Mouse (Mus musculus): ENCODE measurements around the gene Myom1. TPM values are rescaled to one million over a fixed set of nuclear protein-coding genes. Genes with fewer than 3 reads are reported as not detected.

Gene Myom1
- polyA plus RNA-seq, 1 experiment from 2014 or later = 208 TPM

DNA sequence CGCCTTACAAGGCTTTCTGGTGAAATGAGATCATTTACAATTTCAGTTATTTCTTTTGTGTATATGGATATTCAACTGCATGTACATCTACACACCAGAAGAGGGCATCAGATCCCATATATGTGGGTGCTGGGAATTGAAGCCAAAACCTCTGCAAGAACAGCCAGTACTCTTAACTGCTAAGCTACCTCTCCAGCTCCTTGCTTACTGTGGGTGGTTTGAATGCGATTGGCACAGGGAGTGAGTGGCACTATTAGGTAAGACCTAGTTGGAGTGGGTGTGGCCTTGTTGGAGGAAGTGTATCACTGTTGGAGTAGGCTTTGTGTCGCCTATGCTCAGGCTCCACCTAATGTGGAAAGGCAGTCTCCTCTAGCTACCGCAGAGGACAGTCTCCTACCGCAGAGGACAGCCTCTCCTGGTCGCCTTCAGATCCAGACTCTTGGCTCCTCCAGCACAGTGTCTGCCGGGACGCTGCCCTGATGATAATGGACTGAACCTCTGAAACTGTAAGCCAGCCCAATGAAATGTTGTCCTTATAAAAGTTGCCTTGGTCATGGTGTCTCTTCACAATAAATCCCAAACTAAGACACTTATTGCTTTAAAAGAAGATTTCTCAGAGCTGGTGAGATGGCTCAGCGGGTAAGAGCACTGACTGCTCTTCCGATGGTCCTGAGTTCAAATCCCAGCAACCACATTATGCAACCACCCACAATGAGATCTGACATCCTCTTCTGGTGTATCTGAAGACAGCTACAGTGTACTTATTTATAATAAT, 1.9 kb downstream of the Myom1 start:
- 89% methylated on average over 10 of the region's 10 CpGs for WGBS (ENCODE audit: insufficient replicate concordance)
- no peaks in the 10 kb centered on the region; the same call in 1 of the 2 replicates for H3K9me3 ChIP-seq (replicated peaks; ENCODE audit: control insufficient read depth, low read length)
- no peak overlapping the region for H3K9ac ChIP-seq (ENCODE audit: low read depth, low read length)
- no peak for ATAC-seq (replicated peaks; ENCODE audit: insufficient number of reproducible peaks, low FRiP score, low TSS enrichment)
- peaks cover 18% of the 10 kb centered on the region for H3K4me1 ChIP-seq (ENCODE audit: control insufficient read depth, insufficient read depth, low read length)
- H3K36me3 ChIP-seq (ENCODE audit: control insufficient read depth, insufficient read depth, low read length) = no peaks in the 10 kb centered on the region
- H3K4me2 ChIP-seq = no peak overlapping the region
- no peaks in the 10 kb centered on the region for H3K27me3 ChIP-seq (ENCODE audit: control insufficient read depth, insufficient read depth, low read length)
- no peak overlapping the region for H3K4me3 ChIP-seq (ENCODE audit: low read depth, low read length)
- no peak overlapping the region for H3K27ac ChIP-seq (ENCODE audit: low read depth, low read length)

DNA sequence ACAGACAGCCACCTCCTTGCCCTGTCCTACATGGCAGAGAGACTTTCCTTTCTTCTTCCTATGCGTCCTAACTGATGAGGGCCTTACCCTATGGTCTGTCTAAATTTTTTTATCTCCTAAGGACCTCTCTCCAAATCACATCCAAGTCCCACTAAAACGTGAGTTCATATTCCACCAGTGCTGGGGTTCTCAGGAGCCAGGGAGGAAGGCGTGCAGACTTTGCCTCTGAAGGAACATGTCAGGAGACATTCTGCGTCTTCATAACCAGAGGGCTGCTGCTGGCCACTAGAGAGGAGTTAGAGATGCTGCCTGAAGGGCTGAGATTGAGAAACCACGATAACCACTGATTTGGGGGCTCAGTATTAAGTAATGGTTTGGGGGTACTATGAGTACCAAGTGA, 4.5 kb downstream of the Myom1 start:
- Histone ChIP-seq H3K9ac (ENCODE audit: low read depth, low read length) (no peak overlapping the region), H3K4me1 (ENCODE audit: control insufficient read depth, insufficient read depth, low read length) (peaks cover 8% of the 10 kb centered on the region), H3K27ac (ENCODE audit: low read depth, low read length) (no peak overlapping the region), H3K36me3 (ENCODE audit: control insufficient read depth, insufficient read depth, low read length) (no peaks in the 10 kb centered on the region), H3K4me2 (no peak overlapping the region), H3K4me3 (ENCODE audit: low read depth, low read length) (no peak overlapping the region), H3K9me3 (replicated peaks; ENCODE audit: control insufficient read depth, low read length) (no peaks in the 10 kb centered on the region; the same call in 1 of the 2 replicates), H3K27me3 (ENCODE audit: control insufficient read depth, insufficient read depth, low read length) (no peaks in the 10 kb centered on the region)
- 74% methylated on average over 5 of the region's 5 CpGs for WGBS (ENCODE audit: insufficient replicate concordance)
- ATAC-seq (replicated peaks; ENCODE audit: insufficient number of reproducible peaks, low FRiP score, low TSS enrichment) = no peak

DNA sequence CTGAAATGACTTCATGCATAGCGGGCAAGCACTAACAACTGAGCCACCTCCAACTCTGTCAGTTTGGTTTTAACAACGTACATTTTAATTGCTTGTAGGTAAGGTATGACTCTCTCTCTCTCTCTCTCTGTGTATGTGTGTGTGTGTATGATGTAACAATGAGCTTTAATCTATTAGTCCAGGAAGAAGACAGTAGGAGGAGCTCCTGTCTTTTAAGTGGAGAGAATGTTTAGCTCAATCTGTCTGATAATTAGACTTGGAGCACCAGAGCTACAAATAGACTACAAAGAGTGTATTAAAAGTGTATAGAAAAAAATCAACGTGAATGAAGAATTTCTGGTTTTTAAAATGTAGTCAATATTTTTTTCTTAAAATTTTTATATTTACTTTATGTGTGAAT, 6.2 kb downstream of the Myom1 start:
- ATAC-seq (replicated peaks; ENCODE audit: insufficient number of reproducible peaks, low FRiP score, low TSS enrichment) = no peak
- WGBS (ENCODE audit: insufficient replicate concordance) = 81% methylated on average over 3 of the region's 3 CpGs
- Histone ChIP-seq H3K9me3 (replicated peaks; ENCODE audit: control insufficient read depth, low read length) (no peaks in the 10 kb centered on the region; the same call in 1 of the 2 replicates), H3K36me3 (ENCODE audit: control insufficient read depth, insufficient read depth, low read length) (no peaks in the 10 kb centered on the region), H3K9ac (ENCODE audit: low read depth, low read length) (no peak overlapping the region), H3K4me2 (no peak overlapping the region), H3K4me3 (ENCODE audit: low read depth, low read length) (no peak overlapping the region), H3K27me3 (ENCODE audit: control insufficient read depth, insufficient read depth, low read length) (no peaks in the 10 kb centered on the region), H3K27ac (ENCODE audit: low read depth, low read length) (no peak overlapping the region), H3K4me1 (ENCODE audit: control insufficient read depth, insufficient read depth, low read length) (peaks cover 1% of the 10 kb centered on the region)

DNA sequence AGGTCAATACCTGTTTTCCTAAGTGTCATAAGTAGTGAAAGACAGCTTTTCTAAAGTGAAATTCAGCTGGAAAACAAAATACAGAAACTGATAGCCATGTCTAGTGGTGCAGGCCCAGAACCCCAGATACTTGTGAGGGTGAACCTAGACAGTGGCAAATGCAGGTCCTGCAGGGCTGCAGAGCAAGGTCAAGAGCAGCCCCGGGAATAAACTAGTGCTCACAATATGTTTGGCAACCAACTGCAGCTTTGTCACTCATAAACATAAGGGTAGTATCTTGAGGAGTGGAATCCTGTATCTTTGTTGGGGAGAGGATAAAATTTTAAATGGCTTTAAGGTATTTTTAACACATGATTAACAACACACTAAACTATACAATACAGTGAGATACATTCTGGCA, 7.3 kb downstream of the Myom1 start:
- Histone ChIP-seq H3K4me1 (ENCODE audit: control insufficient read depth, insufficient read depth, low read length) (peaks cover 5% of the 10 kb centered on the region), H3K27ac (ENCODE audit: low read depth, low read length) (no peak overlapping the region), H3K27me3 (ENCODE audit: control insufficient read depth, insufficient read depth, low read length) (no peaks in the 10 kb centered on the region), H3K36me3 (ENCODE audit: control insufficient read depth, insufficient read depth, low read length) (no peaks in the 10 kb centered on the region), H3K4me2 (no peak overlapping the region), H3K4me3 (ENCODE audit: low read depth, low read length) (no peak overlapping the region), H3K9ac (ENCODE audit: low read depth, low read length) (no peak overlapping the region), H3K9me3 (replicated peaks; ENCODE audit: control insufficient read depth, low read length) (no peaks in the 10 kb centered on the region; the same call in 1 of the 2 replicates)
- WGBS (ENCODE audit: insufficient replicate concordance) = 63% methylated on average over 1 of the region's 1 CpGs
- ATAC-seq (replicated peaks; ENCODE audit: insufficient number of reproducible peaks, low FRiP score, low TSS enrichment) = no peak

DNA sequence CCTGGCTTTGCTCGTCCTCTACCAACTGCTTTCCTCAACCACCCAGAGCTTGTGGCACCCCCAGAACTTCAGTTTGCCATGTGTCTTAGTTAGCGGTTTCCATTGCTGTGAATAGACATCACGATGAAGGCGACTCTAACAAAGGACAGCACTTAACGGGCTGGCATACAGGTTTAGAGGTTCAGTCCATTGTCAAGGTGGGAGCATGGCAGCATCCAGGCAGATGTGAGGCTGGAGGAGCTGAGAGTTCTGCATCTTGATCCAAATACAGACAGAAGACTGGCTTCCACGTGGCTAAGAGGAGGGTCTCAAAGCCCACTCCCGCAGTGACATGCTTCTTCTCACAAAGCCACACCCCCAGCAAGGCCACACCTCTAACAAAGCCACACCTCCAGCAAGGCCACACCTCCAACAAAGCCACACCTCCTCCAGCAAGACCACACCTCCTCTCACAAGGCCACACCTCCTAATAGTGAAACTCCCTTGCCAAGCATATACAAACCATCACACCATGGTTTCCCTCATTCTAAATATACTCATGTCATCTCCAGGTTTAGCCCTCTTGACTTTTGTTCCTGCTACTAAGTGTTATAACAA, 8.3 kb downstream of the Myom1 start:
- Histone ChIP-seq H3K4me3 (ENCODE audit: low read depth, low read length) (no peak overlapping the region), H3K4me1 (ENCODE audit: control insufficient read depth, insufficient read depth, low read length) (peaks cover 8% of the 10 kb centered on the region), H3K36me3 (ENCODE audit: control insufficient read depth, insufficient read depth, low read length) (no peaks in the 10 kb centered on the region), H3K9ac (ENCODE audit: low read depth, low read length) (no peak overlapping the region), H3K9me3 (replicated peaks; ENCODE audit: control insufficient read depth, low read length) (no peaks in the 10 kb centered on the region), H3K27ac (ENCODE audit: low read depth, low read length) (no peak overlapping the region), H3K4me2 (no peak overlapping the region), H3K27me3 (ENCODE audit: control insufficient read depth, insufficient read depth, low read length) (no peaks in the 10 kb centered on the region)
- 49% methylated on average over 7 of the region's 7 CpGs for WGBS (ENCODE audit: insufficient replicate concordance)
- ATAC-seq (replicated peaks; ENCODE audit: insufficient number of reproducible peaks, low FRiP score, low TSS enrichment) = no peak

DNA sequence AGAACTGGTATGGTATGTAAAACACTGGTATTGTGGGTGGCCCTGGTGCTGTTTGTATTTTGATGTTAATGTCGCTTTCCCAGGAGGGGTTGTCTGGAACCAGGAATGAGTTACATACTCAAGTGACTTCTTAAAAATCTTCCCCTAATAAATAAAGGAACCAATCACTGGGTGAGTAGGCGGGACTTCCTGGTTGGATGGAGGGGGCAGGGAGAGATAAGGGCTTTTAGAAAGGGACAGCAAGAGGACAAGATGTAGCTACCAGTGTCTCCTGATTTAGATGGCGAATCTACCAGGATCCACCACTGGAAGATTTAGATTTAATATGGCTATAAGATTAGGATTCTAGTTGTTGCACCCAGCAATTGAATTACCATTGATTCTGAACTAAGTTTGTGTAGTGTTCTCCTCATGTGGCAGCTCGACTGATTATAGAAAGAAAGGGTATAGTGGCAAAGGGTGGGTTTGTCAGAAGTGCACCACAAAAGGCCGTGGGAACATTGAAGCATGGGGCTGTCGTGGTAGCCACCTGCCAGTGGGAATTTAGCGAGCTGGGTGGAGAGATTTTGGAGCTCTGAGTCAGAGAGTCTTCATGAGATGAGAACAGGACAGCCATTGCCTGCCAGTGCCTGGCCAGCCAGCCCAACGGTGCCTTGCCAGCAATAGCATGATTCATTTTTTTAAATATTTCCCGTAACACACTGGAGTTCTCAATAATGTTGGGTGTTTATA, 9.7 kb downstream of the Myom1 start:
- ATAC-seq (replicated peaks; ENCODE audit: insufficient number of reproducible peaks, low FRiP score, low TSS enrichment) = no peak
- WGBS (ENCODE audit: insufficient replicate concordance) = 81% methylated on average over 9 of the region's 9 CpGs

DNA sequence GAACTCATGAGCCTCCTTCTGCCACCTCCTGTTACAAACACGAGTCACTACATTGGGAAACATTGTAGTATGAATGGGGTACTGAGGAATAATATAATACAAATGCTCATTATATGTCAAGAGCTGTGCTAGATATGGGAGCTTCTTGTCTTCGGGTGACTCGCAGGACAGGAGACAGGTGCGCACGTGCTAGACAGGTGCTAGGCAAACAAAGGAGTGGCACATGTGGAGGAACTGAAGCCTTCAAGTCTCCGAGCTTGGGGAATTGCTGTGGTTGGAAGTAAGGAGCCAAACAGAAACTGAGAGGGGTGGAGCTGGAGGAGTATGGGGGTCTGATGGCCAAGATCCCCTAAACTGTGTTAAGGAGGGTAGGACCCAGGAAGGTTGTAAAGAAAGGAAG, 10.7 kb downstream of the Myom1 start:
- H3K36me3 ChIP-seq (ENCODE audit: control insufficient read depth, insufficient read depth, low read length) = no peaks in the 10 kb centered on the region
- WGBS (ENCODE audit: insufficient replicate concordance) = 83% methylated on average over 6 of the region's 6 CpGs
- no peak for ATAC-seq (replicated peaks; ENCODE audit: insufficient number of reproducible peaks, low FRiP score, low TSS enrichment)

More for the DNA sequence above, 9.7 kb downstream of the Myom1 start:
- Histone ChIP-seq H3K4me2 (no peak overlapping the region), H3K36me3 (ENCODE audit: control insufficient read depth, insufficient read depth, low read length) (no peaks in the 10 kb centered on the region), H3K27ac (ENCODE audit: low read depth, low read length) (no peak overlapping the region), H3K4me3 (ENCODE audit: low read depth, low read length) (no peak overlapping the region), H3K9ac (ENCODE audit: low read depth, low read length) (no peak overlapping the region), H3K4me1 (ENCODE audit: control insufficient read depth, insufficient read depth, low read length) (peaks cover 8% of the 10 kb centered on the region), H3K9me3 (replicated peaks; ENCODE audit: control insufficient read depth, low read length) (no peaks in the 10 kb centered on the region), H3K27me3 (ENCODE audit: control insufficient read depth, insufficient read depth, low read length) (no peaks in the 10 kb centered on the region)

DNA sequence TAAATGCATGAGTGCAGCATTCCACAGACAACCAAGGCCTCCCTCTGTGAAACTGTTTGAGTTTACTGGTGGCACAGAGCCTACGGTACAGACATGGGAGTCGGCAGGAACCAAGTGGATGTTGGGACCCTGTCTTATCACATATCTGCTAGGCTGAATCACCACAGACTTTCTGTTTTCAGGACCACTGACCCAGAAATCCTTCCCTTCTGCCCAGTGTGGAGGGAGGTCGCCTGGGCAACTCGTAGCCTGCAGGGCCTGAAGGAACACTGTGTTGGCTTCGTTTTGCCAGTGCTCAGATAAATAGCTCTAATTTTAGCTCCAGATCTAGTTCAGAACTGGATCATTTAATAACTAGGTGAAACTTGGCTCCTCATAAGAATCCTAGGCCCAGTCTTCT, 12.5 kb downstream of the Myom1 start:
- ATAC-seq (replicated peaks; ENCODE audit: insufficient number of reproducible peaks, low FRiP score, low TSS enrichment) = no peak
- no peaks in the 10 kb centered on the region for H3K27me3 ChIP-seq (ENCODE audit: control insufficient read depth, insufficient read depth, low read length)
- no peak overlapping the region for H3K4me2 ChIP-seq
- H3K4me1 ChIP-seq (ENCODE audit: control insufficient read depth, insufficient read depth, low read length) = peaks cover 13% of the 10 kb centered on the region
- 33% methylated on average over 5 of the region's 5 CpGs for WGBS (ENCODE audit: insufficient replicate concordance)
- peak overlapping the region; percentile 37 for H3K27ac ChIP-seq (ENCODE audit: low read depth, low read length)
- H3K36me3 ChIP-seq (ENCODE audit: control insufficient read depth, insufficient read depth, low read length) = no peaks in the 10 kb centered on the region
- no peak overlapping the region for H3K4me3 ChIP-seq (ENCODE audit: low read depth, low read length)
- H3K9me3 ChIP-seq (replicated peaks; ENCODE audit: control insufficient read depth, low read length) = no peaks in the 10 kb centered on the region
- 0 out of 2 replicates have a peak overlapping the region, but pooled peaks have one; percentile 10 for H3K9ac ChIP-seq (ENCODE audit: low read depth, low read length)

More for the DNA sequence above, 10.7 kb downstream of the Myom1 start:
- Histone ChIP-seq H3K27ac (ENCODE audit: low read depth, low read length) (no peak overlapping the region), H3K4me3 (ENCODE audit: low read depth, low read length) (no peak overlapping the region), H3K4me2 (no peak overlapping the region), H3K4me1 (ENCODE audit: control insufficient read depth, insufficient read depth, low read length) (peaks cover 9% of the 10 kb centered on the region), H3K9ac (ENCODE audit: low read depth, low read length) (no peak overlapping the region), H3K27me3 (ENCODE audit: control insufficient read depth, insufficient read depth, low read length) (no peaks in the 10 kb centered on the region), H3K9me3 (replicated peaks; ENCODE audit: control insufficient read depth, low read length) (no peaks in the 10 kb centered on the region)

All from heart, embryonic 11.5 days (tissue).